Mouse (Mus musculus) left cerebral cortex, adult 6 months (tissue): ENCODE data around the gene Emilin3. TPM values are rescaled to one million over a fixed set of nuclear protein-coding genes. Genes with fewer than 3 reads are reported as not detected.

Experiments used
- long read RNA-seq, 2 experiments: library from polyadenylated mRNA; unstranded; transcript quantifications; one replicate each; pipeline ENCODE4 v2.0.0; 2019 to 2020
- polyA plus RNA-seq: library from polyadenylated mRNA; unstranded; fragments of <200 nt; fragmentation: Nextera tagmentation; gene quantifications from 2 replicates; pipeline ENCODE4 v1.2.3, GENCODE M21; 2021

The Emilin3 gene
- polyA plus RNA-seq: not detected in 2 replicates
- long read RNA-seq, experiment 1: 0 reads
- long read RNA-seq, experiment 2: 0 reads

GRCm38 (mm10) chr2:160912231-160912671 is at the start of gene Emilin3:
TSS of gene Emilin3 (minus strand) at chr2:160912328.

GRCm38 (mm10) chr2:160880453-160881195 is 31.5 kb downstream of the Emilin3 start, which contains the start of gene Lpin3:
TSS of gene Lpin3 (plus strand) at chr2:160880670.

GRCm38 (mm10) chr2:160872890-160873382 is 39.2 kb downstream of the Emilin3 start, which contains the start of gene Zhx3:
TSS of gene Zhx3 (minus strand) at chr2:160872998.

Other genes starting within 250 kb of the Emilin3 start
- gene Plcg1, start 181.0 kb downstream of the Emilin3 start, polyA plus RNA-seq: 7.8 and 28.5 TPM in 2 replicates
- gene Zhx3, start 39.3 kb downstream of the Emilin3 start, polyA plus RNA-seq: 14.7 and 34.9 TPM in 2 replicates
- gene Lpin3, start 31.7 kb downstream of the Emilin3 start, polyA plus RNA-seq: 0.35 and 0.42 TPM in 2 replicates
- gene Chd6, start 196.7 kb upstream of the Emilin3 start, polyA plus RNA-seq: 8.8 and 9.8 TPM in 2 replicates